Mouse (Mus musculus): ENCODE results near the gene Fcor. TPM values are rescaled to one million over a fixed set of nuclear protein-coding genes. Genes with fewer than 3 reads are reported as not detected.

Fcor gene
- polyA plus RNA-seq, 1 experiment from 2014 or later = 19.4 TPM

- Histone ChIP-seq H3K4me1 (ENCODE audit: control insufficient read depth, insufficient read depth, low read length) (no peaks in the 10 kb centered on the region), H3K9me3 (ENCODE audit: control insufficient read depth, low read depth, low read length) (no peaks in the 10 kb centered on the region), H3K4me2 (replicated peaks; ENCODE audit: low read depth, low read length) (no peak overlapping the region), H3K9ac (replicated peaks; ENCODE audit: low read depth, low read length) (no peak overlapping the region), H3K27me3 (ENCODE audit: control insufficient read depth, insufficient read depth, low read length) (no peaks in the 10 kb centered on the region), H3K36me3 (ENCODE audit: control insufficient read depth, insufficient read depth, low read length) (no peaks in the 10 kb centered on the region), H3K27ac (ENCODE audit: low read length) (no peak overlapping the region), H3K4me3 (ENCODE audit: low read depth, low read length) (no peak overlapping the region)
- ATAC-seq (ENCODE audit: insufficient number of reproducible peaks, insufficient read depth, low FRiP score, low read depth) = no peak
- 78% methylated on average over 6 of the region's 6 CpGs for WGBS
Measured at GRCm38 (mm10) chr8:3646824-3647531, 25.2 kb downstream of the Fcor start.

- Histone ChIP-seq H3K4me2 (replicated peaks; ENCODE audit: low read depth, low read length) (no peak overlapping the region), H3K27ac (ENCODE audit: low read length) (no peak overlapping the region), H3K27me3 (ENCODE audit: control insufficient read depth, insufficient read depth, low read length) (no peaks in the 10 kb centered on the region), H3K9me3 (ENCODE audit: control insufficient read depth, low read depth, low read length) (no peaks in the 10 kb centered on the region), H3K9ac (replicated peaks; ENCODE audit: low read depth, low read length) (no peak overlapping the region), H3K4me1 (ENCODE audit: control insufficient read depth, insufficient read depth, low read length) (no peaks in the 10 kb centered on the region), H3K36me3 (ENCODE audit: control insufficient read depth, insufficient read depth, low read length) (no peaks in the 10 kb centered on the region; the same call in 1 of the 2 replicates), H3K4me3 (ENCODE audit: low read depth, low read length) (no peak overlapping the region)
- 23% methylated on average over 5 of the region's 5 CpGs for WGBS
- ATAC-seq (ENCODE audit: insufficient number of reproducible peaks, insufficient read depth, low FRiP score, low read depth) = 0 out of 2 replicates have a peak, but pooled peaks have one; percentile 39
Measured at GRCm38 (mm10) chr8:3645804-3646203, 26.4 kb downstream of the Fcor start.

- WGBS = 11% methylated on average over 8 of the region's 8 CpGs
- H3K9me3 ChIP-seq (ENCODE audit: control insufficient read depth, low read depth, low read length) = no peaks in the 10 kb centered on the region
- no peak overlapping the region for H3K27ac ChIP-seq (ENCODE audit: low read length)
- H3K27me3 ChIP-seq (ENCODE audit: control insufficient read depth, insufficient read depth, low read length) = no peaks in the 10 kb centered on the region
- peak overlapping the region; percentile 53 for H3K4me2 ChIP-seq (replicated peaks; ENCODE audit: low read depth, low read length)
- H3K36me3 ChIP-seq (ENCODE audit: control insufficient read depth, insufficient read depth, low read length) = peaks cover 4% of the 10 kb centered on the region; the same call in 1 of the 2 replicates
- H3K4me3 ChIP-seq (ENCODE audit: low read depth, low read length) = peak overlapping the region; percentile 56
- peak; percentile 37 for ATAC-seq (ENCODE audit: insufficient number of reproducible peaks, insufficient read depth, low FRiP score, low read depth)
- no peaks in the 10 kb centered on the region for H3K4me1 ChIP-seq (ENCODE audit: control insufficient read depth, insufficient read depth, low read length)
- peak overlapping the region; percentile 41; the same call in 1 of the 2 replicates for H3K9ac ChIP-seq (replicated peaks; ENCODE audit: low read depth, low read length)
Measured at GRCm38 (mm10) chr8:3631478-3631875, 40.7 kb downstream of the Fcor start.

- ATAC-seq (ENCODE audit: insufficient number of reproducible peaks, insufficient read depth, low FRiP score, low read depth) = peak; percentile 93
- Histone ChIP-seq H3K4me1 (ENCODE audit: control insufficient read depth, insufficient read depth, low read length) (no peaks in the 10 kb centered on the region), H3K4me2 (replicated peaks; ENCODE audit: low read depth, low read length) (peak within 1 kb of the TSS; percentile 53), H3K27ac (ENCODE audit: low read length) (no peak within 1 kb of the TSS), H3K9ac (replicated peaks; ENCODE audit: low read depth, low read length) (peak within 1 kb of the TSS; percentile 41; the same call in 1 of the 2 replicates), H3K36me3 (ENCODE audit: control insufficient read depth, insufficient read depth, low read length) (peaks cover under 1% of the 10 kb centered on the region; the same call in 1 of the 2 replicates), H3K9me3 (ENCODE audit: control insufficient read depth, low read depth, low read length) (no peaks in the 10 kb centered on the region), H3K4me3 (ENCODE audit: low read depth, low read length) (peak within 1 kb of the TSS; percentile 56), H3K27me3 (ENCODE audit: control insufficient read depth, insufficient read depth, low read length) (no peaks in the 10 kb centered on the region)
- WGBS = 6% methylated on average over 47 of the region's 47 CpGs
Measured at GRCm38 (mm10) chr8:3630647-3631477, 41.3 kb downstream of the Fcor start, which contains the start of gene Stxbp2. TSS of gene Stxbp2 (plus strand) at chr8:3630955.

- Histone ChIP-seq H3K4me3 (ENCODE audit: low read depth, low read length) (no peak overlapping the region), H3K36me3 (ENCODE audit: control insufficient read depth, insufficient read depth, low read length) (no peaks in the 10 kb centered on the region), H3K4me2 (replicated peaks; ENCODE audit: low read depth, low read length) (no peak overlapping the region), H3K27ac (ENCODE audit: low read length) (no peak overlapping the region), H3K4me1 (ENCODE audit: control insufficient read depth, insufficient read depth, low read length) (no peaks in the 10 kb centered on the region), H3K27me3 (ENCODE audit: control insufficient read depth, insufficient read depth, low read length) (no peaks in the 10 kb centered on the region), H3K9ac (replicated peaks; ENCODE audit: low read depth, low read length) (no peak overlapping the region), H3K9me3 (ENCODE audit: control insufficient read depth, low read depth, low read length) (no peaks in the 10 kb centered on the region)
- no peak for ATAC-seq (ENCODE audit: insufficient number of reproducible peaks, insufficient read depth, low FRiP score, low read depth)
- 26% methylated on average over 5 of the region's 5 CpGs for WGBS
Measured at GRCm38 (mm10) chr8:3628014-3628413, 44.1 kb downstream of the Fcor start.

- no peak overlapping the region for H3K27ac ChIP-seq (ENCODE audit: low read length)
- no peak overlapping the region for H3K4me3 ChIP-seq (ENCODE audit: low read depth, low read length)
- no peak overlapping the region for H3K4me2 ChIP-seq (replicated peaks; ENCODE audit: low read depth, low read length)
- no peaks in the 10 kb centered on the region for H3K9me3 ChIP-seq (ENCODE audit: control insufficient read depth, low read depth, low read length)
- H3K27me3 ChIP-seq (ENCODE audit: control insufficient read depth, insufficient read depth, low read length) = no peaks in the 10 kb centered on the region
- ATAC-seq (ENCODE audit: insufficient number of reproducible peaks, insufficient read depth, low FRiP score, low read depth) = no peak
- H3K4me1 ChIP-seq (ENCODE audit: control insufficient read depth, insufficient read depth, low read length) = no peaks in the 10 kb centered on the region; the same call in 1 of the 2 replicates
- 56% methylated on average over 5 of the region's 5 CpGs for WGBS
- no peaks in the 10 kb centered on the region; the same call in 1 of the 2 replicates for H3K36me3 ChIP-seq (ENCODE audit: control insufficient read depth, insufficient read depth, low read length)
- H3K9ac ChIP-seq (replicated peaks; ENCODE audit: low read depth, low read length) = no peak overlapping the region
Measured at GRCm38 (mm10) chr8:3626971-3627370, 45.2 kb downstream of the Fcor start.

DNA sequence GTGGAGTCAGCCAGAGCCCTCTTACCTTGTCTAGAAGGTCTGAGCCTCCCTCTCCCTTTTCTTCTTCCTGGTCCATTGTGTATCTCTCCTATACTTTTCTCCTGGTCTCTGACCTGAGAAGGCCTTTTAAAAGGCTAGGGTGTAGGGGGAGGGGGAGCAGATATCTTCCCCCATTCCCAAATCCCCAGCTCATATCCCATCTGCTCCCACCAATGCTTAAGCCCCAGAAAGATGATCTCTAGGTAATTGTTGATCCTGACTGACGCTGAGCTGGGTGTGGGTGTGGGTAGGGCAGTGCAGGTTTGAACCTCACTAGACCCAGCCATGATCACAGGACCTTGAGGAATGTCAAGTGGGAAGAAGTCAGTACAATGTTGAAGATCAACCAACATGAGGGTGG lies 46.7 kb downstream of the Fcor start, which contains the start of gene Pcp2:
Gene Pcp2, minus strand, starts transcription at position 101 of the 400 bp plus-strand sequence.
- no peaks in the 10 kb centered on the region for H3K9me3 ChIP-seq (ENCODE audit: control insufficient read depth, low read depth, low read length)
- 60% methylated on average over 1 of the region's 1 CpGs for WGBS
- H3K27me3 ChIP-seq (ENCODE audit: control insufficient read depth, insufficient read depth, low read length) = no peaks in the 10 kb centered on the region
- no peak within 1 kb of the TSS for H3K9ac ChIP-seq (replicated peaks; ENCODE audit: low read depth, low read length)
- no peak within 1 kb of the TSS for H3K4me2 ChIP-seq (replicated peaks; ENCODE audit: low read depth, low read length)
- no peak within 1 kb of the TSS for H3K4me3 ChIP-seq (ENCODE audit: low read depth, low read length)
- peaks cover under 1% of the 10 kb centered on the region; the same call in 1 of the 2 replicates for H3K4me1 ChIP-seq (ENCODE audit: control insufficient read depth, insufficient read depth, low read length)
- H3K27ac ChIP-seq (ENCODE audit: low read length) = no peak within 1 kb of the TSS
- no peak for ATAC-seq (ENCODE audit: insufficient number of reproducible peaks, insufficient read depth, low FRiP score, low read depth)
- H3K36me3 ChIP-seq (ENCODE audit: control insufficient read depth, insufficient read depth, low read length) = no peaks in the 10 kb centered on the region; the same call in 1 of the 2 replicates

GRCm38 (mm10) chr8:3622119-3622518 lies 50.0 kb downstream of the Fcor start:
- Histone ChIP-seq H3K27ac (ENCODE audit: low read length) (no peak overlapping the region), H3K36me3 (ENCODE audit: control insufficient read depth, insufficient read depth, low read length) (peaks cover 12% of the 10 kb centered on the region), H3K4me2 (replicated peaks; ENCODE audit: low read depth, low read length) (peak overlapping the region; percentile 63), H3K4me1 (ENCODE audit: control insufficient read depth, insufficient read depth, low read length) (peaks cover 12% of the 10 kb centered on the region), H3K9ac (replicated peaks; ENCODE audit: low read depth, low read length) (peak overlapping the region; percentile 41; the same call in 1 of the 2 replicates), H3K9me3 (ENCODE audit: control insufficient read depth, low read depth, low read length) (no peaks in the 10 kb centered on the region), H3K27me3 (ENCODE audit: control insufficient read depth, insufficient read depth, low read length) (no peaks in the 10 kb centered on the region), H3K4me3 (ENCODE audit: low read depth, low read length) (peak overlapping the region; percentile 83)
- no peak for ATAC-seq (ENCODE audit: insufficient number of reproducible peaks, insufficient read depth, low FRiP score, low read depth)
- 61% methylated on average over 8 of the region's 8 CpGs for WGBS
